Mouse (Mus musculus): ENCODE results near the gene Lamtor4. TPM values are rescaled to one million over a fixed set of nuclear protein-coding genes. Genes with fewer than 3 reads are reported as not detected.

Gene Lamtor4
- polyA plus RNA-seq, 1 experiment from 2014 or later, result 35.3 TPM

DNA sequence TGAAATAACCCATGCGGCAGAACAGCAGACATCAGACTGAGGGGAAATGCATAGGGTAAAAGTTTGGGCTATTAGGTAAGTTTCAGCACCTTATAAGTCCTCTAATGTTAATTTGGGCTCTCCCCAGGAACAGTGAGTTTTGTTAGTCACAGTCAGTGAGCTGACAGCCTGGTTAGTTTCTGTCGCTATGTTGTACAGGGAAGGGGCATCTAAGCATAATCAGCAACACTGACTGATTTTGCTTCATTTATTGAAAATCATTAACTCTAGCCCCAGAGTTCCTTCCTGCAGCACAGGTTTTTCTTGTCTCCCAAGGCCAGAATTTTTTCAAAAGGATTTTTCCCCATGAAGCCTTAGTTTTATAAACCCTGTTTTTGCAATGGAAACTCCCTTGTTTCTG is 21.5 kb upstream of the Lamtor4 start:
- no peak for ATAC-seq (ENCODE audit: insufficient read depth)
- 84% methylated on average over 2 of the region's 2 CpGs for WGBS (ENCODE audit: insufficient replicate concordance)
- H3K4me1 ChIP-seq (replicated peaks), result no peaks in the 10 kb centered on the region

DNA sequence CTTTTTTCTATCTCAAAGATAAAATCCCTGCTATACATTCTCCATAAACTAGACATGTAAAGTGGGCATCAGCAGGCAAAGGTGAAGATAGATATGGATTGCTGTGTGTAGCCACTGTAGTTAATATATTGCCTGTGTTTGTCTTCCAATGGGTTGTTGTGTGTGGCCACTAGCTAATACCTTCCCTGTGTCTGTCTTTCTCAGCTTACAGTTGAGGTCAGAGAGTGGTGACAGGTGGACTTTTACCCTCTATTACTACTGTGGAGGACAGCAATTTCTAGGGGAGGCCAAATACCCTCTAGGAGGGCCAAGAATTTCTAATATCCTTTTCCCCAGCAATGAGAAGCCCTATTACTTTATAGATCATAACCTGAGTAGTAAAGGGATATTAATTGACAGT is 21.1 kb upstream of the Lamtor4 start:
- Histone ChIP-seq H3K4me3 (replicated peaks) (no peak overlapping the region), H3K36me3 (replicated peaks) (no peaks in the 10 kb centered on the region), H3K27ac (replicated peaks) (no peak overlapping the region), H3K9me3 (replicated peaks) (no peaks in the 10 kb centered on the region), H3K4me2 (no peak overlapping the region), H3K27me3 (no peaks in the 10 kb centered on the region), H3K9ac (no peak overlapping the region), H3K4me1 (replicated peaks) (no peaks in the 10 kb centered on the region)
- ATAC-seq (ENCODE audit: insufficient read depth), result no peak

More for the DNA sequence above, 21.5 kb upstream of the Lamtor4 start:
- Histone ChIP-seq H3K9me3 (replicated peaks) (no peaks in the 10 kb centered on the region), H3K4me2 (no peak overlapping the region), H3K9ac (no peak overlapping the region), H3K4me3 (replicated peaks) (no peak overlapping the region), H3K27ac (replicated peaks) (no peak overlapping the region), H3K36me3 (replicated peaks) (no peaks in the 10 kb centered on the region), H3K27me3 (no peaks in the 10 kb centered on the region)

DNA sequence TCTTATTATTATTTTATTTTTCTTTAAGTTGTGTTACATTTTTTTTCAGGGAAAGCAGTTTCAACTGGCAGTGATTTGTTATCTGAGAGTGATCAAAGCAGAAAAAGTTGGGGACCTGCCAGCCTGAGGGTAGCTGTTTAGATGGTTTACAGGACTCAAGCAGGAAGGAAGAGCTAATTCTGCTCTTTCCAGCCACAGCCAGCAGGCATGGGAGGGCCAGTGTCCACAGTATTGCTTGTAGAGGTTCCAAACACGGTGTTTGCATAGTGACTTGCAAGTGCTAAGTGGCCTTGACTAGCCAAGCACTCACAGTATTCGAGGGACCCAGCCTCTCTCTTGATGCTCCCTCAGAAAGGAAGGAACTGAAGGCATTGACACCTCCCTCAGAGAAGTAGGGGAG is 13.8 kb upstream of the Lamtor4 start:
- Histone ChIP-seq H3K4me2 (no peak overlapping the region), H3K27ac (replicated peaks) (no peak overlapping the region), H3K36me3 (replicated peaks) (no peaks in the 10 kb centered on the region), H3K27me3 (no peaks in the 10 kb centered on the region), H3K4me3 (replicated peaks) (no peak overlapping the region), H3K4me1 (replicated peaks) (no peaks in the 10 kb centered on the region), H3K9me3 (replicated peaks) (no peaks in the 10 kb centered on the region), H3K9ac (no peak overlapping the region)
- ATAC-seq (ENCODE audit: insufficient read depth), result no peak
- 6% methylated on average over 2 of the region's 2 CpGs for WGBS (ENCODE audit: insufficient replicate concordance)

DNA sequence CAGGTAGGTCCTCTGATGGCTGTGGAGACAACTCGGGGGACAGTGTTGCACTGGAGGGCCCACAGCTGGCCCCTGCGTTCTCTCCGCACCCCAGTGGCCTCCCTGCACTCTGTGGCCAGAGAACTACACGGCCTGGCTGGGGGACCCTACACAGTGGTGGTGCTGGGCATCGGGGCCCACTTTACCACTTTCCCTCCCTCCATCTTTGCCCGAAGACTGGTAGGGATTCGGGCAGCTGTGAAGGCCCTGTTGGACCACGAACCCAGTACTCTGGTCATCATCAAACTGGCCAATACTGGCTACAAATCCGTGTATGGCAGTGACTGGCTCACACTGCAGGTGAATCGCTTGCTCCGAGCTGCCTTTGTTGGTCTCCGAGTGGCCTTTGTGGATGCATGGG is 4.1 kb upstream of the Lamtor4 start:
- no peak overlapping the region for H3K4me3 ChIP-seq (replicated peaks)
- no peak overlapping the region for H3K9ac ChIP-seq
- H3K4me1 ChIP-seq (replicated peaks), result peaks cover 12% of the 10 kb centered on the region
- H3K36me3 ChIP-seq (replicated peaks), result no peaks in the 10 kb centered on the region
- WGBS (ENCODE audit: insufficient replicate concordance), result 70% methylated on average over 12 of the region's 12 CpGs
- H3K4me2 ChIP-seq, result no peak overlapping the region
- no peak overlapping the region for H3K27ac ChIP-seq (replicated peaks)
- ATAC-seq (ENCODE audit: insufficient read depth), result no peak
- no peaks in the 10 kb centered on the region for H3K27me3 ChIP-seq
- H3K9me3 ChIP-seq (replicated peaks), result no peaks in the 10 kb centered on the region

- peaks cover 31% of the 10 kb centered on the region for H3K4me1 ChIP-seq (replicated peaks)
- H3K4me2 ChIP-seq, result no peak overlapping the region
- H3K27ac ChIP-seq (replicated peaks), result no peak overlapping the region
- 71% methylated on average over 3 of the region's 3 CpGs for WGBS (ENCODE audit: insufficient replicate concordance)
- 0 out of 2 replicates have a peak, but pooled peaks cover under 1% of the 10 kb centered on the region for H3K36me3 ChIP-seq (replicated peaks)
- no peaks in the 10 kb centered on the region for H3K27me3 ChIP-seq
- H3K4me3 ChIP-seq (replicated peaks), result no peak overlapping the region
- ATAC-seq (ENCODE audit: insufficient read depth), result no peak
- H3K9me3 ChIP-seq (replicated peaks), result no peaks in the 10 kb centered on the region
- no peak overlapping the region for H3K9ac ChIP-seq
Measured at GRCm38 (mm10) chr5:138253061-138253460, 2.2 kb upstream of the Lamtor4 start.

DNA sequence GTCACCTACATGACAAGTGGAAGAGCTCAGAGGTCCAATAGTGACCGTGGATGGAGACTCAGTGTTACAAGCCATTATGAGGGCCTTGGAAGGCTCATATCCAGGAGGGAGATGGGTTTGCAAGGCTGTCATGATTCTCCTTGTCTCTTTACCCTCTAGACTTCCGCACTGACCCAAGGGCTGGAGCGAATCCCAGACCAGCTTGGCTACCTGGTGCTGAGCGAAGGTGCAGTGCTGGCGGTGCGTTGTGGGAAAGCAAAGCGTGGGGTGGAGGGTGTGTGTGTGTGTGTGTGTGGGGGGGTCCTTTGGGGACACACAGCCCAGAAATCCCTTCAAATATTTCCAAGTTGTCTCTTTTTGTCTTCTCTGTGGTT is 799 bp downstream of the Lamtor4 start:
- 7% methylated on average over 7 of the region's 7 CpGs for WGBS (ENCODE audit: insufficient replicate concordance)
- H3K4me3 ChIP-seq (replicated peaks), result peak overlapping the region; percentile 82
- H3K4me2 ChIP-seq, result peak overlapping the region; percentile 87
- no peaks in the 10 kb centered on the region for H3K9me3 ChIP-seq (replicated peaks)
- H3K36me3 ChIP-seq (replicated peaks), result peaks cover 30% of the 10 kb centered on the region
- peaks cover 61% of the 10 kb centered on the region for H3K4me1 ChIP-seq (replicated peaks)
- no peaks in the 10 kb centered on the region for H3K27me3 ChIP-seq
- peak; percentile 0; the same call in 1 of the 2 replicates for ATAC-seq (ENCODE audit: insufficient read depth)
- H3K27ac ChIP-seq (replicated peaks), result peak overlapping the region; percentile 79
- H3K9ac ChIP-seq, result peak overlapping the region; percentile 71

GRCm38 (mm10) chr5:138256966-138257584 is 1.8 kb downstream of the Lamtor4 start:
- H3K27me3 ChIP-seq, result no peaks in the 10 kb centered on the region
- H3K27ac ChIP-seq (replicated peaks), result peak overlapping the region; percentile 79
- peak overlapping the region; percentile 87 for H3K4me2 ChIP-seq
- H3K4me3 ChIP-seq (replicated peaks), result peak overlapping the region; percentile 82; the same call in 1 of the 2 replicates
- H3K9ac ChIP-seq, result no peak overlapping the region
- no peaks in the 10 kb centered on the region for H3K9me3 ChIP-seq (replicated peaks)
- peaks cover 71% of the 10 kb centered on the region for H3K4me1 ChIP-seq (replicated peaks)
- H3K36me3 ChIP-seq (replicated peaks), result peaks cover 37% of the 10 kb centered on the region
- WGBS (ENCODE audit: insufficient replicate concordance), result 23% methylated on average over 10 of the region's 10 CpGs
- ATAC-seq (ENCODE audit: insufficient read depth), result no peak

DNA sequence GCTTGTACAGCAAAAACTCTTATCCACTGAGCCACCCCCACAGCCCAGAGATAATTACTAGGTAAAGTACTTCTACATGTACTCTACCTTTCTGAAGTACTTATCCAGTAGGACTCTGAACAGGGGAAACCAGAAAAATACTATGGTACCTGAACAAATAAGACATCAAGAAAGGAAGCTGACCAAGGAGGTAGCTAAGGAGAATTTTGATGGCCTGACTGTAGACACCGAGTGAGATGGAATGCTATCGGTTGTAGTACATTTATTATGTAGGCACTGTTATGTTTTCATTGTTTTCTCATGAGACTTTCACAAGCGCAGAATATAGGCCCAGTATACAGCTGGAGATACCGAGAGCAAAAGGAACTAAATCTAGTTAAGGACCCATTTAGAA is 2.3 kb downstream of the Lamtor4 start:
- H3K4me2 ChIP-seq, result peak overlapping the region; percentile 25
- peaks cover 76% of the 10 kb centered on the region for H3K4me1 ChIP-seq (replicated peaks)
- H3K9me3 ChIP-seq (replicated peaks), result no peaks in the 10 kb centered on the region
- no peak for ATAC-seq (ENCODE audit: insufficient read depth)
- no peaks in the 10 kb centered on the region for H3K27me3 ChIP-seq
- peak overlapping the region; percentile 67 for H3K27ac ChIP-seq (replicated peaks)
- 68% methylated on average over 4 of the region's 4 CpGs for WGBS (ENCODE audit: insufficient replicate concordance)
- H3K36me3 ChIP-seq (replicated peaks), result peaks cover 37% of the 10 kb centered on the region
- no peak overlapping the region for H3K4me3 ChIP-seq (replicated peaks)
- H3K9ac ChIP-seq, result no peak overlapping the region

DNA sequence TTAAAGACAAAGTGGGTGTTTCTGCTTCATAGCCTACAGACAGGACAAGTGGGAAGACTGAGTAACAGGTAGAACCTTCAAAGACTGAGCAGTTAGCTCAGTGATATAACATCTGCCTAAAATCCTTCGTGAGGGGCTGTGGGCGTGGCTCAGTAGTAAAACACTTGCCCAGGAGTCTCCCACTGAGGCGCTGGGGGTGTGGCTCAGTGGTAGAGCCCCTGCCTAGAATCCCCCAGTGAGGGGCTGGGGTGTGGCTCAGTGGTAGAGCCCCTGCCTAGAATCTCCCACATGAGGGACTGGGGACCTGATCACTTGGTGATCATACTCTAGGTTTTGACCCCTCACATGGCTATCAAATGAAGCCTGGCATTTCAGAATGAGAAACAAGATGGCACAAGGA is 2.8 kb downstream of the Lamtor4 start:
- Histone ChIP-seq H3K9me3 (replicated peaks) (no peaks in the 10 kb centered on the region), H3K36me3 (replicated peaks) (peaks cover 37% of the 10 kb centered on the region), H3K27me3 (no peaks in the 10 kb centered on the region), H3K4me1 (replicated peaks) (peaks cover 81% of the 10 kb centered on the region), H3K4me2 (peak overlapping the region; percentile 6; the same call in 1 of the 2 replicates), H3K27ac (replicated peaks) (no peak overlapping the region), H3K4me3 (replicated peaks) (no peak overlapping the region), H3K9ac (no peak overlapping the region)
- WGBS (ENCODE audit: insufficient replicate concordance), result 33% methylated on average over 3 of the region's 3 CpGs
- no peak for ATAC-seq (ENCODE audit: insufficient read depth)

DNA sequence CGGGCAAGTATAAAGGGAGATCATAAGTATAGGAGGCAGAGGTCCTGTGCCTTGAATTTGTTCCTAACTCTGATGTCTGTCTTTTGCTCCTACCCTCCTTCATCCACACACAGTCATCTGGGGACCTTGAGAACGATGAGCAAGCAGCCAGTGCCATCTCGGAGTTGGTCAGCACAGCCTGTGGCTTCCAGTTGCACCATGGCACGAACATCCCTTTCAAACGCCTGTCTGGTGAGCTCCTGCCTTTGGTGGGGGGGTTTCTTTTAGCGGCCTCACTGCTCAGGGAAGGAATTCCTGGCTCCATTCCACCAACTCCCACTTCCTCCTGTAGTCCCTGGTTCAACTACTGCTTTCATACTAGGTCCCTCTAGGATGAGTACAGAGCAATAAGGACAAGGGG is 3.3 kb downstream of the Lamtor4 start:
- WGBS (ENCODE audit: insufficient replicate concordance), result 71% methylated on average over 6 of the region's 6 CpGs

DNA sequence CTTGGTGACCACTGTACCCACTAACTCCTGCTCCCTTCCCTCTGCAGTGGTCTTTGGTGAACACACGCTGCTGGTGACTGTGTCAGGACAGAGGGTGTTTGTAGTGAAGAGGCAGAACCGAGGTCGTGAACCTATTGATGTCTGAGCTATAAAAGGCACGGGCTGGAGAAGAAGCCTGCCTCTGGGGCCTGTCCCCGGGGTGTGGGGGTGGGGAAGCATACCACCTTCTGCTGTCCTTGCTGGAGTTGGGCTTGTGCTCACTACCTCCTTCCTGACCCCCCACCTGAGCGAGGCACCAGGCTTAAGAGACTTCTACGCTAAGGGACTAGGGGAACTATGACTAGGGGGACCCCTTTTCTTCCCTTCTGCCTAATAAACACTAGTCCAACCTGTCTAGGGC is 3.7 kb downstream of the Lamtor4 start:
- no peak overlapping the region; the same call in 1 of the 2 replicates for H3K4me2 ChIP-seq
- no peak for ATAC-seq (ENCODE audit: insufficient read depth)
- H3K4me3 ChIP-seq (replicated peaks), result no peak overlapping the region
- H3K4me1 ChIP-seq (replicated peaks), result peaks cover 85% of the 10 kb centered on the region
- peaks cover 37% of the 10 kb centered on the region for H3K36me3 ChIP-seq (replicated peaks)
- H3K27me3 ChIP-seq, result no peaks in the 10 kb centered on the region
- H3K9me3 ChIP-seq (replicated peaks), result no peaks in the 10 kb centered on the region
- no peak overlapping the region for H3K9ac ChIP-seq
- WGBS (ENCODE audit: insufficient replicate concordance), result 61% methylated on average over 7 of the region's 7 CpGs
- H3K27ac ChIP-seq (replicated peaks), result 0 out of 2 replicates have a peak overlapping the region, but pooled peaks have one; percentile 24

More for the DNA sequence above, 3.3 kb downstream of the Lamtor4 start:
- peaks cover 37% of the 10 kb centered on the region for H3K36me3 ChIP-seq (replicated peaks)
- 0 out of 2 replicates have a peak overlapping the region, but pooled peaks have one; percentile 24 for H3K27ac ChIP-seq (replicated peaks)
- no peaks in the 10 kb centered on the region for H3K9me3 ChIP-seq (replicated peaks)
- no peak overlapping the region for H3K9ac ChIP-seq
- peaks cover 85% of the 10 kb centered on the region for H3K4me1 ChIP-seq (replicated peaks)
- no peak for ATAC-seq (ENCODE audit: insufficient read depth)
- H3K4me2 ChIP-seq, result peak overlapping the region; percentile 6
- no peaks in the 10 kb centered on the region for H3K27me3 ChIP-seq
- no peak overlapping the region for H3K4me3 ChIP-seq (replicated peaks)

DNA sequence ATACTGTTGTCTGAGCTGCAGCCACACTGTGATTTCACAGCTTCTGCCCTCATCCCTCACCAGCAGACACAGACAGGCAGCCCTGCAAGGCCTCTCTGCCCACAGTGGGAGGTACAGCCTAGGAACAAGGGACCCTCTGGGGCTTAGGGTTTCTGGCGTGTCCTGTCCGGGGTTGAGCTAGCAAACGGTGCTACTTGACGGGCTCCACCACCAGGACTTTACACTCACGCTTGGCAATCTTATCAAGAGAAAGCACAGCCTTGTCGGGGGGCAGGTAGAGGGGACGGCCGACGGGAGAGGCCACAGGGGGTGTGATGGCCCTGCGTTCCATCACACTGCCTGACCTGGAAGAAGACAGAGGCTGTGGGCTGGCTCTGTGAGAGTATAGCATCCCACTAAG is 4.8 kb downstream of the Lamtor4 start:
- H3K27me3 ChIP-seq, result no peaks in the 10 kb centered on the region
- H3K27ac ChIP-seq (replicated peaks), result peak overlapping the region; percentile 75
- peak overlapping the region; percentile 84; the same call in 1 of the 2 replicates for H3K4me3 ChIP-seq (replicated peaks)
- 19% methylated on average over 10 of the region's 10 CpGs for WGBS (ENCODE audit: insufficient replicate concordance)
- H3K4me2 ChIP-seq, result peak overlapping the region; percentile 95
- H3K4me1 ChIP-seq (replicated peaks), result peaks cover 85% of the 10 kb centered on the region
- H3K9ac ChIP-seq, result peak overlapping the region; percentile 12; the same call in 1 of the 2 replicates
- no peaks in the 10 kb centered on the region for H3K9me3 ChIP-seq (replicated peaks)
- H3K36me3 ChIP-seq (replicated peaks), result peaks cover 37% of the 10 kb centered on the region
- ATAC-seq (ENCODE audit: insufficient read depth), result no peak
